Mouse (Mus musculus) bone marrow, adult 2 months (tissue): Measurements from ENCODE around the gene Pcsk2. TPM values are rescaled to one million over a fixed set of nuclear protein-coding genes. Genes with fewer than 3 reads are reported as not detected.

Experiments used
- H3K27ac ChIP-seq: fragments of 200-500 bp; 2 replicates; pipeline ENCODE4 v1.5.1; 2012; ENCODE audit warnings: low read depth, mild to moderate bottlenecking, control low read depth, inconsistent platforms, low read length; ENCODE audit not compliant: control insufficient read depth, poor library complexity, insufficient read depth
- H3K4me1 ChIP-seq: fragments of 200-500 bp; 2 replicates; pipeline ENCODE4 v1.6.1; 2011; ENCODE audit warnings: low read length; ENCODE audit not compliant: control insufficient read depth, insufficient read depth
- H3K4me3 ChIP-seq: fragments of 200-500 bp; replicated peaks from 2 replicates; pipeline ENCODE3; 2011; ENCODE audit warnings: mild to moderate bottlenecking, low read depth, low read length, control low read depth; ENCODE audit not compliant: control insufficient read depth
- CTCF ChIP-seq: fragments of 200-500 bp; IDR thresholded peaks from 2 replicates; pipeline ENCODE4 v1.5.1; 2011; ENCODE audit warnings: low read length, control low read depth; ENCODE audit not compliant: control insufficient read depth, insufficient read depth
- POLR2A ChIP-seq: fragments of 200-500 bp; IDR thresholded peaks from 2 replicates; pipeline ENCODE4 v1.6.1; 2011; ENCODE audit warnings: low read depth, mild to moderate bottlenecking, control low read depth, low read length, borderline replicate concordance; ENCODE audit not compliant: control insufficient read depth
- WGBS: fragments of 180-500 bp; shearing (Covaris S2); methylation state at CpG from one replicate; pipeline ENCODE4 v1.1.7; 2018; 5-methylcytosine and 5-hydroxymethylcytosine counted together
- polyA plus RNA-seq: library from polyadenylated mRNA; stranded (reverse); fragments of >200 nt; gene quantifications from 2 replicates; pipeline ENCODE4 v1.2.4, GENCODE M21; 2011; ENCODE audit warnings: low replicate concordance; ENCODE audit not compliant: missing spikeins, insufficient read depth, insufficient read length

Pcsk2 gene
- polyA plus RNA-seq, 1 experiment: 0.97 TPM

DNA sequence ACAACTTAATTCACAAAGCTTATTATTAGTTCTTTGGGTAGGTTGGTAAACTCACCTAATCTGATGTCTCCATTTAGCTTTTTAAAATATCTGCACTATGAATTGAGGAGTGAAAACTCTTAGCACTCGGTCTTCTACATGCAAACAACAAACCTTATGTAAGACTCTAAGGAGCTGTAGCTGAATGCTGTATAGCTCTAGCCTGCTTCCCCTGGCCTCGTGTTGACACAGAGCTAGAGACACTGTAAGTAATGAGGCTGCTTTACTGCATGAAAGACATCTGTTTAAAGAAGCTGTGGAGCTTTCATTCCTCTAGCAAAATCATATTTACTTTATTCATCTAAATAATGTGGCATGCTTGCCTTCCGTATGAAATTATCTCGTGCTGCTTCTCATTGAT lies 14.4 kb downstream of the Pcsk2 start:
- Histone ChIP-seq H3K4me3 (no peak overlapping the region), H3K4me1 (no peaks in the 10 kb centered on the region), H3K27ac (no peak overlapping the region)
- WGBS: 59% methylated on average over 4 of the region's 4 CpGs
- TF ChIP-seq CTCF (no peak), POLR2A (no peak)

DNA sequence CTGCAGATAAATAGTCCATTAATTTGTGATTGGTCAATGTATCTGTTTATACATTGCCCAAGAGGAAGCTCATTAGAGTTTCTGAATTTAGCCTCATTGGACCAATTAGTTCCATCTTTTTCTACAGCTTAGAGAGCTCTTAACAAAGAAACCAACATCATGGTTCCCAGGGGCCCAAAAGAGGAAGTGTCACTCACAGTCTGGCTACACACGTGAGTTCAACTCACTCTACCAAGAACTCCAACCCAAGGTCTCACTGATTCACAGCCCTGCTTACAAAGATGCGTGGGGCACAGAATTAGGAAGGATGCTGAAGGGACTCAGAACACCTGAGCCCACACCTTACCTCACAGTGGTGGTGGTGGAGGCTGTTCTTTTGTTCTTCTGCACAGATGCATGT lies 19.1 kb downstream of the Pcsk2 start:
- TF ChIP-seq CTCF: no peak
- TF ChIP-seq POLR2A: no peak
- Histone ChIP-seq H3K27ac (no peak overlapping the region), H3K4me1 (no peaks in the 10 kb centered on the region), H3K4me3 (no peak overlapping the region)
- WGBS: 29% methylated on average over 2 of the region's 2 CpGs

DNA sequence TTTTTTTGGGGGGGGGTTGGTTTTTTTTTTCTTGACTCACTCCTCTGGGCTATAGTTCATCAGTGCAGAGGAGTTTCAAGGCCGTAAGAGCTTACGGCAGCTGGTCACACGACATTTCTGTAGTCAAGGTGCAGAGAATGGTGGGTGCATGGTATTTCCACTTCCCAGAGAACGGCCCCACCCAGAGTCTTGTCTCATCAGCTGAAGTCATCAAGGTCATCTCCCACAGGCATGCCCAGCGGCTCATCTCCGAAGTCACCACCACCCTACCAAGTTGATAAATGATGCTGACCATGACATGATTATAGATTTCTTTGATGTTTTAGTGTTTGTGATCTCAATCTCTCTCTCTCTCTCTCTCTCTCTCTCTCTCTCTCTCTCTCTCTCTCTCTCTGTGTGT lies 20.0 kb downstream of the Pcsk2 start:
- 85% methylated on average over 6 of the region's 6 CpGs for WGBS
- TF ChIP-seq CTCF (no peak), POLR2A (no peak)

DNA sequence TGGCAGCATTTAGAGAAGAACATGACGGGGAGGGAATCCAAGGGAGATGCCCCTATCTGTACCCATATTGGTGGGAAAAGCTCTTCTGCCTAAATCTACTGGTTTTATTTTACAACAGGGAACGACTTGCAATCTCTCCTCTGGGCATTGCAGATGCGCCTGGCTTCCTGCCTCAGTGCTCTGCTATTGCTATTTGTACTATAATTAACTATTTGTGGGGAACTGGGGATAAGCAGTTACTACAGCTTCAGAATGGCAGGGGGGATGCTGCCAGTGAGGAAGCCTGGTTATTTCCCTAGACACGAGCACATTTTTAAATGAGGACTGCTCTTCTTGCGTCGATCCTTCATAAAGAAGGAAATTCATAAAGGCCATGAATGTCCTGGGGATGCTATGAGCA lies 39.4 kb downstream of the Pcsk2 start:
- 71% methylated on average over 6 of the region's 6 CpGs for WGBS
- H3K4me3 ChIP-seq: no peak overlapping the region
- H3K4me1 ChIP-seq: no peaks in the 10 kb centered on the region
- H3K27ac ChIP-seq: no peak overlapping the region
- TF ChIP-seq POLR2A (no peak), CTCF (no peak)

More for the DNA sequence above, 20.0 kb downstream of the Pcsk2 start:
- Histone ChIP-seq H3K4me3 (no peak overlapping the region), H3K4me1 (no peaks in the 10 kb centered on the region), H3K27ac (no peak overlapping the region)

DNA sequence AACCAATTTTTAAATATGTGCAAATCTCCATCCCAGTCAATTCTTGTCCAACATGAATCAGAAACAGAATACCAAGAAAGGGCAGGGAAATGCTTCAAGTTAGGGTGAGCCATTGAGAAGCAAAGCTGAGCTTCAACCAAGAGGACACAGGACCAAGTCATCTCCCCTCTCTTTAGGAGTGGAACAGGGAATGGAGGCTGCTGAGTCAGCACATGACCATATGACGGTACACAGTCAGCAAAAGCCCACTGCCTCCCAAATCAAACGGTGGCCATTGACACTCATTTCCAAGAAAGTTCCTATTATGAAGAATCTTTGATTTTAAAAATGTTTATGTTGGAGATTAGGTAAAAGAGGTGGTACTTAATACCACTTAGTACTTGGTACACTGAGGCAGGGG lies 44.4 kb downstream of the Pcsk2 start:
- TF ChIP-seq POLR2A: no peak
- no peak for TF ChIP-seq CTCF
- no peak overlapping the region for H3K4me3 ChIP-seq
- no peaks in the 10 kb centered on the region for H3K4me1 ChIP-seq
- no peak overlapping the region for H3K27ac ChIP-seq
- 76% methylated on average over 2 of the region's 2 CpGs for WGBS

DNA sequence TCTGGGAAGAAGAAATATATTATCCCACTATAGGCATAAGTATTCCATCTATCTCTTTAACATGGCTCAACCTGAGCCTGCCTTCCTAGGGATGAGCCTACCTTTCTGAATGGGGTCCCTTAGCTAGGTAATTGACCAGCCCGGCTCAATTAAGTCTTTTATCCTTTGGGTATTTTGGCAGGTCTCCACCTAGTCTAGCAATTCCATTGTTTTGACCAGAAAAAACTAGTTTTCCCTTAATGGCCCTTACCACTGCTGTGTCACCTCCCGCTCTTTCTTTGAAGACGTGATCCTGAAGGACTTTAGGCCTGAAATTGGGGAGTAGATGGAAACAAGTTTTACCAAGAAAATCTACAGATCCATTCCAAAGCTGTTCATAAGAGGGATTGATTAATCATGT lies 57.1 kb downstream of the Pcsk2 start:
- 65% methylated on average over 3 of the region's 3 CpGs for WGBS
- no peak overlapping the region for H3K4me3 ChIP-seq
- no peak overlapping the region for H3K27ac ChIP-seq
- no peaks in the 10 kb centered on the region for H3K4me1 ChIP-seq
- TF ChIP-seq CTCF (no peak), POLR2A (no peak)

DNA sequence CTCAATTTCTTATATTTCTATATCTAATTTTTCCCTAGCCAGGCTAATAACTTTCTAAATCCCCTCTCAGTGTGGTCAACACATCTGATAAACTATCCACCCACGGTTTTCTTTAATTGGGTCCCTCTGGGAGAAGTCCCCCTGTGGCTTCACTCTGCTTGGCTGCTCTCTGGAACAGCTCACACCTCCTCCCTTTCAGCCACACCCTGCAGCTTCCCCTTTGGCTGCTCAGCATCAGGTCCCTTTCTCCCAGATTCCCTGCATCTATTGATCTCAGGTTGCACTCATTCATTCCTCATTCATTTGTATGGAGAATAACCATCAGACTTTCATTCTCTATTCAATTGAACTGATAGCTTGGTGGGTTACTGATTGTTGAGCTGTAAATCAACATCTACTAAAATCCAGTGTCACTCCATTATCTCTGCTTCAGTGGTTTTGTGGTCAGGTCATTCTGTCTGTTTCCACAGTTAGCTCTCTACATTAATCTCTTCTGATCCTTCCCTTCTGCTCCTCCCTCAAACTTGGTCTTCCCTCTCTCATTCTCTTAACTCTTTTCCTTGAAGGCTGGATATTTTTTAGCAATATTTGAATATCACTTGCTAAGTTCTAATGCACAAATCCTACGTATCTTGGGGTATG lies 58.0 kb downstream of the Pcsk2 start:
- H3K4me3 ChIP-seq: no peak overlapping the region
- no peak overlapping the region for H3K27ac ChIP-seq
- 34% methylated on average over 2 of the region's 2 CpGs for WGBS
- no peaks in the 10 kb centered on the region for H3K4me1 ChIP-seq
- TF ChIP-seq CTCF: no peak
- TF ChIP-seq POLR2A: no peak

DNA sequence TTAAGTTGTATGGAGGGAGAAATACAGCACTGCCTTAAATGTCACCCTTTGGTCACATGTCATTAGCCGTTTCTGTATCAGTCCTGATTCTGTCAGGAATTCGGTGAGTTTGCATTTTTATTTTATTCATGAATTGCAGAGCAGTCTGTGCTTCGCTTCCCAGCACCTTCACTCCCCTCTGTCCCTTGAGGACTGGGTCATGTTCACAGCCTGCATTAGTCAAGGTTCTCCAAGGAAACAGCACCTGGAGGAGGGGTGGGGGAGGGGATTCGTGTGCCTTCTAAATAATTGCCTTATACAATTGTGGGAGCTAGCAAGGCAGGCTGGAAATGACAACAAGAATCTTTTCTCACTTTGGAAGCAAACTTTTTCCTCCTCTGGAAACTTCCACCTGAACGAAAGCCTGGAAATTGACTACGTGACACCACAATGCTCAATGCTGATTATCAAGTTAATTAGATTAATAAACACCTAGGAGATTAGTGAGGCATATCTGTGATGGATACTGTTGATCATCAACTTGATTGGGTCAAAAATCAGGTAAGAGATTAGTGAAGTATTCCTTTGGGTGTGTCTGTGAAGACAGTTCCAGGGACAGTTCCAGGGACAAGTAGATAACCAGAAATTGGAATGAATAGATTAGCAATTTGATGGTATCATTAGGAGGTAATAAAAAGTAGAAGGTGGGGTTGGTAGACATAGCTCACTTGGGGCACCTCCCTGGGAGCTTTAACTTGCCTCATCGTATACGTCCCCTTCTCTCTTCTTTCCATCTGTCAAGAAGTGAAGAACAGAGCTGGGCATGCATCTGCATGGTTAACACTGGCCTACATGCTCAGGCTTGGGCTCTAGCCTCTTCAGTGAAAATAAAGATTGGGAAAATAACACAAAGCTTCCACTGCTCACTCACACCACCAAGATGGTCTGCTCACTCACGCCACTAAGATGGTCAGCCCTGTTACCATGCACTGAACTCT lies 64.7 kb downstream of the Pcsk2 start:
- 62% methylated on average over 9 of the region's 9 CpGs for WGBS
- TF ChIP-seq CTCF: no peak
- no peak for TF ChIP-seq POLR2A
- Histone ChIP-seq H3K27ac (no peak overlapping the region), H3K4me1 (no peaks in the 10 kb centered on the region), H3K4me3 (no peak overlapping the region)

DNA sequence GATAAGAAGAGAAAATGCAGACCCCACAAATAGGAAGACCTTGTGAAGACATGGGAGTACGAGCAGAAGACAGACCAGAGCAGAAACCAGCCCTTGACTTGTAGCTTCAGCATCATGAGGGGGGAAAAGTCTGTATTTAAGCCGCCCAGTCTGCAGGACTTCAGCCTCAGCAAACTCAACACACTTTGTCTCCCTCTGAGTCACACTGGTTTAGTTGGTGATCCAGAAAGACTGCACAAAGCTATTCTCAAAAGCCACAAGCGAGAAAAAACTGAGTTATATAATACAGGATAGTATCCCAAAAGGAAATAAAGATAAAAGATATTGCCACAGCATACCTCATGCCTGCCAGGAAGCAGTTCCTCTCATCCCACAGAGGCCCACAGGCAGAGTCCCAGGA lies 67.5 kb downstream of the Pcsk2 start:
- TF ChIP-seq POLR2A (no peak), CTCF (no peak)
- WGBS: 55% methylated on average over 3 of the region's 3 CpGs
- no peak overlapping the region for H3K4me3 ChIP-seq
- H3K27ac ChIP-seq: no peak overlapping the region
- no peaks in the 10 kb centered on the region for H3K4me1 ChIP-seq
